Mouse (Mus musculus): Measurements from ENCODE around the gene Ipo11.

GRCm38 (mm10) chr13:106798026-106798425 lies 138.7 kb downstream of the Ipo11 start:
- TF ChIP-seq CTCF (IDR thresholded peaks at IDR 0.05; ENCODE audit: low read depth) (no peak), EP300 (optimal IDR thresholded peaks at IDR 0.05) (no peak)

Measured in stomach, postnatal 0 days (tissue).